Mouse (Mus musculus) central nervous system, embryonic 11.5 days (tissue): ENCODE measurements around the gene Pdk3. TPM values are rescaled to one million over a fixed set of nuclear protein-coding genes. Genes with fewer than 3 reads are reported as not detected.

Experiments
- polyA plus RNA-seq: library from polyadenylated mRNA; depleted of rRNA; stranded (reverse); fragments of >200 nt; gene quantifications from 2 replicates; pipeline ENCODE4 v1.2.3, GENCODE M21; 2012; rRNA removed

Pdk3 gene
- 15.6 and 31.4 TPM in 2 replicates for polyA plus RNA-seq

DNA sequence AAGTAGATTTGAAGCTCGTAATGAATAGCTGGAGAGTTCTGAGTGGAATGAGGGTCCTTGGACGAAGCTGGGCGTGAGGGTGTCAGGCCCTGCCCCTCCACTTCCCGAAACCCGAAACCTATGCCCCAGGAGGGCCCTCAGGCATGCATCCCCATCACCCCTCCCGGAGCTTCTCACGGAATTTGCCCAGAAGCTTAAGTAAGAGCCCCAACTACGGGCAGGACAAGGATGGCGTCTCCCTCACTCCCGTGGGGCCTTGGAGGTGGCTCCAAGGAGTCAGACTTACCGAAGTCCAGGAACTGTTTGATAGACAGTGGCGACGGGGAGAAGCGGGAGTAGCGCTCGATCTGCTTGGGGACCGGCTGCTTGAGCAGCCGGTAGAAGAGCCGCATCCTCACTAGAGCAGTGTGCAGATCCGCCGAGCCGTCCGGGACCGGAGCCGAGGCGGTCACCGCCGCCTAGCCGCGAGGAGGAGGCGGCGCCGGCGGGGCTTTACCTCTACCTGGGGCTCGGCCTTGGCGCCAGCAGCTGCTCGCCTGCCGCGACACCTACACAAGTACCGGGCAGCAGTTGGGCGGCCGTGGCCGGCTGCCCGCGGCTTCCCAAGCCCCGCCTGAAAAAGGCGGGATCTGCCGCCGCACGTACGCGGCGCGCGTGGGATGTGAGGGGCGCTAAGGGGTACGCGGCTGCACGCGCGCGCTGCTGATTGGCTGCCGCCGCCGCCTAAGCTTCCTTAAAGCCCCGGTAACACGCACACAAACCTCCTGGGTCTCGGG is at the start of gene Pdk3:
Gene Pdk3 (minus strand): TSS at position 641 of the 776 bp plus-strand sequence.

Other genes with a start within 250 kb of the Pdk3 start
- gene Pola1, start 200.0 kb downstream of the Pdk3 start, polyA plus RNA-seq = 14.7 and 14.9 TPM in 2 replicates
- gene Pcyt1b, start 177.3 kb downstream of the Pdk3 start, polyA plus RNA-seq = 8.4 and 11.0 TPM in 2 replicates
- gene AU015836, start 136.5 kb upstream of the Pdk3 start, polyA plus RNA-seq = 0.37 and 0.68 TPM in 2 replicates